Mouse (Mus musculus) left cerebral cortex, adult 11 months (tissue): ENCODE data around the gene Cxcr4.

Experiments used
- DNase-seq: peaks from one replicate; pipeline ENCODE4 v3.0.0; 2022; ENCODE audit warnings: low spot score

The Cxcr4 gene

GRCm38 (mm10) chr1:128569992-128570648, 22.0 kb downstream of the Cxcr4 start:
- DNase-seq, result no peak

DNA sequence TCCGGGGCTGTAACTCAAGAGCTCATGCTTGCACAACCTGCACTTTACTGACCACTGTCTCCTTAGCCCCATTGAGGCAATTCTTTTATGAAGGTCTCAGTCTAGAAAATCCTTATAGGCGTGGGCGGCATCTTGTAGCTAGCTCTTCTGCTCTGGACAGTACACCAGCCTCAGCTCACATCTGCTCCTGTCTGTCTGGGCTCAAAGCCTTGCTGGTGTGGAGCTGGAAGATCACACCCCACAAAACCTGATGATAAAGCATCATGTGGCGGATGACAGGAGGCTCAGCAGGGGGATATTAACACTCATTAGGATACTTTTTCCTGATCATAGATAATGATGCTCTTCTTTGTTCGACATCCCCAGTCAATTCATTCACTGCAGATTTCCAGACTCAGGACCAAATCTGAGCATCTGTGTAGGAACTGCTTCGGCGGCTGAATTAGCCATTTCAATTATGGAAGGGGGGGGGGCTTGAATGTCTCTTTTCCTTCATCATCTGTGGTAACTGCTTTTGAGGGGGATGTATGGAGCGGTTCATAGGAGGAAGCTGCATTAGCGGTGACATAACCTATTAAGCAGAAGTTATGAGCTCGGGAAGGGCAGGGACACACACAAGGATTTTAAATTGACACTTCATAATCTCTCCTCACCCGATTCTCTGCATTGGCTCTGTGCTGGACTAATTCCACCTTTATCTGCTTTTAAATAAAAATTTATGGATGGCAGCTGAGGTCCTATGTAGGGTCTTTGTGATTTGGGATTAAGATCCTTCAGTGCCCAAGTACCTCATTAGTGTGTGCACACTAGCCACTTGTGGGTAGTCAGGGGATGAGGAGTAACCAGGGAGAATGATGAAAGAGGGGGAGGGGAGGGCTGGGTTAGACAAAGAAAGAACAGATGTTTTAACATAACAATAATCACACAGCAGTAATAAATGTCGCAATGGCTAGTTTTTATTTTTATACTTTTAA, 24.6 kb downstream of the Cxcr4 start:
- no peak for DNase-seq

GRCm38 (mm10) chr1:128563905-128564304, 28.2 kb downstream of the Cxcr4 start:
- no peak for DNase-seq

DNA sequence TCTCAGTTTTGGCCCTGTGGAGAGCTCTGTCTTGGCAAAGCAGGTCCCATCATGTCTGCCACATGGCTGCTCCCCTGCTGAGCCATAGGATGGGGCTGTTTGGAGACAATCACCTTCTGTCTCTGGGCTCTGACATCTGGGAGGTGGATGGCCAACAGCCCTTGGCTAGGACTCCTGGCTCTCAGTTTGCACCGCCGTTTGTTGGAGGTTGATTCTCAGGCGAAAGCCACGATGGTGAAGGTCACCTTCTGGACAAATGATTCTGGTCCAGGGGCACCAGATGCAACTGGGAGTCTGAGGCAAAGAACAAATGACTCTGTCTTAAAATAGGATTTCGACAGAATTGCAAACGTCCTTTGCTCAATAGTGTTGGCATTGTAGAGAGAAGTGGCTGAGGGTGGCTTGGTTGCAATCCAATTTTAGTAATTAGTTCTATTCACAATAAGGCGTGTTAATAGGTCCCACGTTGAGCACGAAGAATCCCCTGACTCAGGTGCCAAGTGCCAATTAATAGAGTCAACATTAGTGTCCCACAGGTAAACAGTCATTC, 30.7 kb downstream of the Cxcr4 start:
- no peak for DNase-seq

- no peak for DNase-seq
Measured at GRCm38 (mm10) chr1:128560452-128561324, 31.4 kb downstream of the Cxcr4 start.

DNA sequence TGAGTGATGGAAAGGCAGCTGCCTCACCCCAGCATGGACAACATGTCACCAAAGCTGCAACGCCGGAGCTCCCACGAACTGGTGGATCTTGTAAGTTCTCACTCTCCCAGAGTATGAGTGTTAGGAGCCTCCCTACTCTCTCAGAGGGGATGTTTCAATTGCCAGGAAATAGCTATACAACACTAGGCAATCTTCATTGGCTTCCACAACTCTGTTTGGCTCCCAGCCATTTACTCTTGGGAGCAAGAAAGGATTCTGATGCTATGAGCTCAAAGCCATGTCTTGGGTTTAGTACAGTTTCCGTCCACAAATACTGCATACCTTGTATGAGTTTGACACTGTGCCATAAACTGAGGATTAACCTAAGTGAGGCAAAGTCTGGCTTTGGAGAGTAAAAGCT, 34.1 kb downstream of the Cxcr4 start:
- DNase-seq, result no peak

GRCm38 (mm10) chr1:128552545-128552944, 39.5 kb downstream of the Cxcr4 start:
- DNase-seq, result no peak

GRCm38 (mm10) chr1:128551743-128552397, 40.2 kb downstream of the Cxcr4 start:
- DNase-seq, result no peak

GRCm38 (mm10) chr1:128549442-128549841, 42.7 kb downstream of the Cxcr4 start:
- DNase-seq, result no peak

DNA sequence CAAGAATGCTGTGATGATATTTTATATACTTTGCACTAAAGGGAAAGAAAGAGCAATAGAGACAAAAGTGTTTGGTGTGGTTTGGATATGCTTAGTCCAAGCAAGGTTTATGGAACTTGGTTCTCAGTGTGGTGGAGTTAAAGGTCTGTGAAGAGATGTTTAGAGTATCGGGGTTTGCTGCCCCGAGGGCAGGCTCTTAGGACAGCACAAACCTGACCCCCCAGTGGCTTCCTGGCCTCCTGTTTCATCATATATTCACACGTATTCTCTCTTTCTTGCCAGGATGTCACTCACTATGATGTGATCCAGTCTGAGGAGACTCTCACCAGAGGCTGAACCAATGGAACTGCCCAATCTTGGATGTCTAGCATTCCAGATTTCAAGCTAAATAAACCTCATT, 43.1 kb downstream of the Cxcr4 start:
- no peak for DNase-seq

DNA sequence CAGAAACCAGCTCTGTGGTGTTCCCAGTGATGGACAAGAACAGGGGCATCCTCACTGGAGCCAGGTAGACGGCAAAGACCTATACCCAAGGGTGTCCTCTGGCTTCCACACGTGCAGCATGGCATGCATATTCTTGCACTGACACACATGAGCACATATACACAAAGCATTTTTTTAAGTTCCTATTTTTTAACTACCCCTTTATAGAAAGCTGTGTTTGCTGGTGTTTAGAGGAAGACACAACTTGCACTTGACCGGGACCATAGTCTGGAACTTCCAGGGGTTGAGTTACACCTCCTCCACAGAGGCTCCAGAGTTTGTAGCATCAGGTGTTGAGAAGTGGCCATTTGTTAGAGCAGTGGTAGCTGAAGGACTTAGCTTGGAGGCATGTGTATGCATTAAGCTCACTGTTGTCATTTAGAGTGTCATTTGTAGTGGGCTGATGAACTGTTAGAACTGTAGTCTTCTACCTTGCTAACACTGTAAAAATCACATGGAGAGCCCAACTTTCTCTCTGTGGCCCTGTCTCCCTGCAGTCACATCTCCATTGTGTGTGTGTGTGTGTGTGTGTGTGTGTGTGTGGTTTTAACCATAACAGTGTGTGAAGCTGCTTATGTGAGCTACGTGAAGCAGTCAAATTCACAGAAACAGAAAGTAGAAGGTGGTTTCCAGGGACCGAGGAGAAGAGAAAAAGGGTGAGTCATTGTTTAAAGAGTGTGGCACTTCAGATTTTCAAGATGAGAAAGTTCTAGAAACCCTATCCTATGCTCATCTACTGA, 43.7 kb downstream of the Cxcr4 start:
- no peak for DNase-seq

GRCm38 (mm10) chr1:128545672-128546071, 46.4 kb downstream of the Cxcr4 start:
- DNase-seq, result no peak

DNA sequence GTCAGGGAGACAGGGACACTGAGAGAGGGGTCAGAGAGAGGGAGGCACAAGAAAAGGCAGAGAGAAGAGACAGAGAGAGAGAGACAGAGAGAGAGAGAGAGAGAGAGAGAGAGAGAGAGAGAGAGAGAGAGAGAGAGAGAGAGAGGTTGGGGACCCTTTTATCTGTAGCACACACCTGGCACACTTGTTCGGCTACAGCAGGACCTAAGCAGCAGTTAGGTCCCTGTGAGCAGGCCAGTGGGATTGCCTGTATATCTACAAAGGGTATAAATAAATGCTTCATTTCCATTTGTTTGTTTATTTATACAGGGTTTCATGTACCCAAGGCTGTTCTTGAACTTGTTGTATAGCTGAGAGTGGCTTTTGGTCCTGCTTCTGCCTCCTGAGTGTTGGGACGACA, 49.0 kb downstream of the Cxcr4 start:
- no peak for DNase-seq

- DNase-seq, result no peak
Measured at GRCm38 (mm10) chr1:128542555-128542954, 49.5 kb downstream of the Cxcr4 start.

DNA sequence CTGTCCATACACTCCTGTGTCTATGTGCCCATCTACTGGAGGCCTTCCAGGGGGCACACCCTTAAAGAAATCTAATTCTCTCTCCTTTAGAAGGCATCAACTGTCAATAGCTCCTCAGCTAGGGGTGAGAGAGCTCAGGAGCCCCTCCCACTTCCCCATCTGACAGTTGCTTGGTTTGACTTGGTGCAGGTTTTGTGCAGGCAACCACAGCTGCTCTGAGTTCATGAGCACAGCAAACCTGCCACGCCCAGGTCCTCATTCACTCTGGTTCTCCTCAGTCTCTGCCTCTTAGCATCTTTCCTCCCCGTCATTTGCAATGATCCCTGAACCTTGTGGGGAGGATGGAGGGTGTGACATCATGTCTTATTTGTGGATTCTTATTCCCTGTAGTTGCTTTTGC, 51.9 kb downstream of the Cxcr4 start:
- DNase-seq, result no peak

DNA sequence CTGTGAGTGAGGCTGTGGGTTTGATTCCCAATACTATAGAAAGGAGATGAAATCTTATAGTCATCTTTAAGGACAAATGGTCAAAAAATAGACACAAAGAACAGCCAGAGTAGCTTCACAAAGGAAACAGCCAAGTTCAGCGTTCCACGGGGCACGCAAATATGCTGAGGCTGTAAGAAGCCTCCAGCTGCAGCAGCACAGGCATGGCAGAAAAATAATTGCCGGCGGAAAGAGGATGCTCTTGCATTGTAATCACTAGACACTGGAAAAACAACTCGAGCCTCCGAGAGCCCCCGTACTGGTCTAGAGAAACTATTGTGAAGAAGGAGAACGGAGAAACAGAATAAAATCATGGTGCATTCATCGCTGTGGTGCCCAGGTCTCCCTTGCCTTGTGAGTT, 52.5 kb downstream of the Cxcr4 start:
- DNase-seq, result no peak
